Mouse (Mus musculus) liver, postnatal 0 days (tissue): ENCODE measurements around the gene Snx29.

Experiments used
- CTCF ChIP-seq: sonication (generic); IDR thresholded peaks from 2 replicates; pipeline ENCODE4 v1.5.1; 2016; ENCODE audit warnings: antibody characterized with exemption, low read depth
- EP300 ChIP-seq: IDR thresholded peaks from 2 replicates; pipeline ENCODE4 v1.6.1; 2016; ENCODE audit warnings: antibody characterized with exemption, low read depth, mild to moderate bottlenecking

GRCm38 (mm10) chr16:11790476-11790875, 467.8 kb downstream of the Snx29 start:
- TF ChIP-seq CTCF (no peak), EP300 (no peak)
